Mouse (Mus musculus): ENCODE data around the gene Nlrp3. TPM values are rescaled to one million over a fixed set of nuclear protein-coding genes. Genes with fewer than 3 reads are reported as not detected.

Nlrp3 gene
- polyA plus RNA-seq, 1 experiment from 2014 or later = 0.35 TPM

DNA sequence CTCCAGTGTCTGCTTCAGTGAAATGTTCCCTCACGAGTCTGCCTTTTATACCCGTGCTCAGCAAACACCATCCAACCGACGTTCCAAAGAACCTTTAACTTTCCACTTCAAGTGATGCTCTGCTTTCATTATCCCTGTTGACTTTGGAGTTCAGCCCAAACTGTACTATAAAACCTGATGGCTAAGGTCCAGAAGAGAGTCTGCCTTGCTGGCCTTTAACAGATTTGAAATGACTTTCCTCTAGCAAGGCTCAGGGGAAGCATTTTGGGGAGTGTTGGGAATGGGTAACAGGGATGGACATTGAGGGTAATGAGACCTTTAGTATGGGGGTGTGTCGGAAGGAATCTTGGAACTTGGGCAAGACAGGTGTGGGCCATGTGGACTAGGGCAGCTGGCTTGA is 11.1 kb upstream of the Nlrp3 start:
- no peak overlapping the region for H3K27ac ChIP-seq (ENCODE audit: low read length)
- peaks cover 3% of the 10 kb centered on the region; the same call in 1 of the 2 replicates for H3K9me3 ChIP-seq (ENCODE audit: control insufficient read depth, low read length)
- H3K27me3 ChIP-seq (replicated peaks; ENCODE audit: control insufficient read depth, insufficient read depth, low read length) = no peaks in the 10 kb centered on the region
- ATAC-seq = no peak
- H3K4me1 ChIP-seq (ENCODE audit: control insufficient read depth, insufficient read depth, low read length) = no peaks in the 10 kb centered on the region
- H3K4me3 ChIP-seq (ENCODE audit: low read length) = no peak overlapping the region
- no peak overlapping the region for H3K9ac ChIP-seq (ENCODE audit: low read depth, low read length)
- H3K36me3 ChIP-seq (ENCODE audit: control insufficient read depth, insufficient read depth, low read length) = no peaks in the 10 kb centered on the region
- no peak overlapping the region for H3K4me2 ChIP-seq (ENCODE audit: low read depth, low read length)
- 73% methylated on average over 5 of the region's 5 CpGs for WGBS

DNA sequence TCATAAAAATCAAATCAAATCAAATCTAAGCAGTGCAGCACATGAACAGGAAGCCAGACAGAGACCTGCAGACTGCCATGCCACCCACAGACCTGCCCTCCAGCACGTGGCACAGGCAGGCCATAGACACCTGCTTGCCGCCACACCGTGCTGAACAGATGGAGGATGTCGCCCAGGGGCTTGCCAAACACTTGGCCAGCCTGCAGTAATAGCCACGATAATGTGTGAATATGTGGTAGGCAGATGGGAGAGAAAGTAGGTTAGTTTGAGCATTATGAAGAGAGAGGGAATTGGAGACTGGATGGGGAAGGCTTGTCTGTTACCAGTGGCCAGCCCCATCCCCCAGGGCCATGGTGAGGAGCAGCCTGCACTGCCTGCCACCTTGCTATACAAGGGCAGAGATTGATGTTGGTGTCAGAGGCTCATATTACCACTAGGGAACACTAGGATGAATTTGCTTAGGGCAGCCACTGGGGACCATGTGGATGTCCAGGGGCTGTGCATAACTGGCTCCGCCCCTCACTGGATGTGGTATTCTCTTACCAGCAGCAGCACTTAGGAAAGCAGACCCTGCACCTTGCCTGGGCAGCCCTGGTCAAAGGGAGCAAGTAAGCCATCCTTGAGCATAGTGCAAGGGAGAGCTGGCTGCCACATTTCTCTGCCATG is 10.4 kb upstream of the Nlrp3 start:
- no peaks in the 10 kb centered on the region for H3K27me3 ChIP-seq (replicated peaks; ENCODE audit: control insufficient read depth, insufficient read depth, low read length)
- 61% methylated on average over 6 of the region's 6 CpGs for WGBS
- H3K4me2 ChIP-seq (ENCODE audit: low read depth, low read length) = no peak overlapping the region
- H3K4me3 ChIP-seq (ENCODE audit: low read length) = no peak overlapping the region
- no peak for ATAC-seq
- H3K27ac ChIP-seq (ENCODE audit: low read length) = no peak overlapping the region
- no peaks in the 10 kb centered on the region for H3K36me3 ChIP-seq (ENCODE audit: control insufficient read depth, insufficient read depth, low read length)
- no peak overlapping the region for H3K9ac ChIP-seq (ENCODE audit: low read depth, low read length)
- H3K9me3 ChIP-seq (ENCODE audit: control insufficient read depth, low read length) = peaks cover 3% of the 10 kb centered on the region; the same call in 1 of the 2 replicates
- H3K4me1 ChIP-seq (ENCODE audit: control insufficient read depth, insufficient read depth, low read length) = no peaks in the 10 kb centered on the region

DNA sequence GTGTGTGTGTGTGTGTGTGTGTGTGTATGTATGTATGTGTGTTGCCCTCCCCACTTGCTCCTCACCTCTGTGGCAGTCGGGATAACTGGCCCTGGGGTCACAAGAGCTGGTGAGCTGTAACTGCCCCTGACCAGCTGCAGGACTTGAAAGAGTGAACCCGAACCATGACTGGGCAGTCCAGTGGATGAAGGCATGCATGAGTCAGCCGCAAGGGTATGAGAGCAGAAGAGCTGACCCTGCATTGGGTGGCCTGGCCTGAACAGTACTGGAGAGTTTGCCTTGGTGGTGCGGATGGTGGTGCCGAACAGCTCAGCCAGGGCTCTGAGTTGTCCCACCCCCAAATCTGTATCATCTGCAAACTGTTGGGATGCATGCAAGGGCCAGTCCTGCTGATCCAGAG is 9.8 kb upstream of the Nlrp3 start:
- WGBS = 68% methylated on average over 5 of the region's 5 CpGs
- H3K27ac ChIP-seq (ENCODE audit: low read length) = no peak overlapping the region
- no peak for ATAC-seq

DNA sequence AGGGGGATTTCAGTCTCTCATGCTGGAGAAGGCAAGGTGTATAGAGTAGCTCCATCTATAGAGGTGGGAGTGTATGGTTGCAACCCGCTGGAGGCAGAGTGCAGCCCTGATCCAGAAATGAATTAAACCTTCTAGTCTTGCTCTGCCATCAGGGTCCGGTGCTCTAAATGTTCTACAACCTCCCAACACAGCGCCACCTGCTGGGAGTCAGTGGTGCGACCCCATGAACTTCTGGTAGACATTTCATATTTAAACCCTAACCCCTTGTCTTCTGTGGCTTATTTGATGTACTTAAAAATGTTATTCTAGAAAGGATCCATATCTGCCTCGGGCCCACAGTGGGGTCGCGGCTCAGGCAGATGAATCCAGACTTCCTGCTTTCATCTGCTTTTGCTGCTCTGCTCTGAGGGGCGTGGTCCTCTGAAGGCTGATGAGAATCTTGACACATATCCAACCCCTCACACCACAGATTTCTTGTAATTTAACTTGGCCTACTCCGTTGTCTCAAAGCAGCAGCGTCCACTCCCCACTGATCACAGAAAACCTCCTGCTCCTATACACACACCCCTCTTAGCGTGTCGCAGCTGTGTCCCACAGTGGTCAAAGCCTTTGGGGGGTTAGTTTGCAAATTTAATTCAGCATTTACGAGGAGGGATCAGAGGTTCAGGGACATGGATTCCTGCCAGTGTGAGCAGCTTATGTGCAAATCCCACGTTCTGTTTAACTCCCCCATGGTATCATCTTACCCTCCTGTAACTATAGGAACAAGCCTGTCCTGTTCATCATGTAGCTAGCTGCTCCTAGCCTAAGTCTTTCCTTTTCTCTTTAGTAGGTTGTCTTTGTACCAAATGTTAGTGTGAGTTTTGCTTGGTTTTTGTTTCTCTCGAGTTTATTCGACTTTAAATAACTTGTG is 3.9 kb upstream of the Nlrp3 start:
- H3K27ac ChIP-seq (ENCODE audit: low read length) = no peak overlapping the region; the same call in 1 of the 2 replicates
- no peak overlapping the region for H3K4me2 ChIP-seq (ENCODE audit: low read depth, low read length)
- H3K27me3 ChIP-seq (replicated peaks; ENCODE audit: control insufficient read depth, insufficient read depth, low read length) = no peaks in the 10 kb centered on the region
- H3K36me3 ChIP-seq (ENCODE audit: control insufficient read depth, insufficient read depth, low read length) = no peaks in the 10 kb centered on the region
- no peak for ATAC-seq
- WGBS = 66% methylated on average over 16 of the region's 16 CpGs
- no peak overlapping the region for H3K9ac ChIP-seq (ENCODE audit: low read depth, low read length)
- peaks cover 3% of the 10 kb centered on the region; the same call in 1 of the 2 replicates for H3K9me3 ChIP-seq (ENCODE audit: control insufficient read depth, low read length)
- no peak overlapping the region for H3K4me3 ChIP-seq (ENCODE audit: low read length)
- H3K4me1 ChIP-seq (ENCODE audit: control insufficient read depth, insufficient read depth, low read length) = no peaks in the 10 kb centered on the region

More for the DNA sequence above, 9.8 kb upstream of the Nlrp3 start:
- Histone ChIP-seq H3K4me2 (ENCODE audit: low read depth, low read length) (no peak overlapping the region), H3K9ac (ENCODE audit: low read depth, low read length) (no peak overlapping the region), H3K36me3 (ENCODE audit: control insufficient read depth, insufficient read depth, low read length) (no peaks in the 10 kb centered on the region), H3K9me3 (ENCODE audit: control insufficient read depth, low read length) (peaks cover 3% of the 10 kb centered on the region; the same call in 1 of the 2 replicates), H3K27me3 (replicated peaks; ENCODE audit: control insufficient read depth, insufficient read depth, low read length) (no peaks in the 10 kb centered on the region), H3K4me3 (ENCODE audit: low read length) (no peak overlapping the region), H3K4me1 (ENCODE audit: control insufficient read depth, insufficient read depth, low read length) (no peaks in the 10 kb centered on the region)

- Histone ChIP-seq H3K4me3 (ENCODE audit: low read length) (no peak overlapping the region), H3K27ac (ENCODE audit: low read length) (no peak overlapping the region), H3K27me3 (replicated peaks; ENCODE audit: control insufficient read depth, insufficient read depth, low read length) (no peaks in the 10 kb centered on the region), H3K4me2 (ENCODE audit: low read depth, low read length) (0 out of 2 replicates have a peak overlapping the region, but pooled peaks have one; percentile 10), H3K9me3 (ENCODE audit: control insufficient read depth, low read length) (peaks cover 3% of the 10 kb centered on the region; the same call in 1 of the 2 replicates), H3K4me1 (ENCODE audit: control insufficient read depth, insufficient read depth, low read length) (no peaks in the 10 kb centered on the region), H3K9ac (ENCODE audit: low read depth, low read length) (no peak overlapping the region), H3K36me3 (ENCODE audit: control insufficient read depth, insufficient read depth, low read length) (no peaks in the 10 kb centered on the region)
- no peak for ATAC-seq
- WGBS = 28% methylated on average over 11 of the region's 11 CpGs
These were observed 3.0 kb upstream of the Nlrp3 start for GRCm38 (mm10) chr11:59538387-59538786.

GRCm38 (mm10) chr11:59540123-59540522 is 1.2 kb upstream of the Nlrp3 start:
- Histone ChIP-seq H3K4me2 (ENCODE audit: low read depth, low read length) (no peak overlapping the region), H3K4me3 (ENCODE audit: low read length) (no peak overlapping the region), H3K9me3 (ENCODE audit: control insufficient read depth, low read length) (no peaks in the 10 kb centered on the region), H3K9ac (ENCODE audit: low read depth, low read length) (no peak overlapping the region), H3K36me3 (ENCODE audit: control insufficient read depth, insufficient read depth, low read length) (no peaks in the 10 kb centered on the region), H3K4me1 (ENCODE audit: control insufficient read depth, insufficient read depth, low read length) (no peaks in the 10 kb centered on the region), H3K27me3 (replicated peaks; ENCODE audit: control insufficient read depth, insufficient read depth, low read length) (no peaks in the 10 kb centered on the region), H3K27ac (ENCODE audit: low read length) (no peak overlapping the region)
- ATAC-seq = no peak
- WGBS = 73% methylated on average over 3 of the region's 3 CpGs

- H3K27ac ChIP-seq (ENCODE audit: low read length) = no peak overlapping the region
- no peak overlapping the region for H3K4me3 ChIP-seq (ENCODE audit: low read length)
- 77% methylated on average over 6 of the region's 6 CpGs for WGBS
- H3K4me1 ChIP-seq (ENCODE audit: control insufficient read depth, insufficient read depth, low read length) = no peaks in the 10 kb centered on the region
- H3K9ac ChIP-seq (ENCODE audit: low read depth, low read length) = no peak overlapping the region
- ATAC-seq = no peak
- no peaks in the 10 kb centered on the region for H3K36me3 ChIP-seq (ENCODE audit: control insufficient read depth, insufficient read depth, low read length)
- no peaks in the 10 kb centered on the region for H3K27me3 ChIP-seq (replicated peaks; ENCODE audit: control insufficient read depth, insufficient read depth, low read length)
- H3K4me2 ChIP-seq (ENCODE audit: low read depth, low read length) = no peak overlapping the region
- no peaks in the 10 kb centered on the region for H3K9me3 ChIP-seq (ENCODE audit: control insufficient read depth, low read length)
These were observed 1.1 kb downstream of the Nlrp3 start for GRCm38 (mm10) chr11:59542442-59542841.

DNA sequence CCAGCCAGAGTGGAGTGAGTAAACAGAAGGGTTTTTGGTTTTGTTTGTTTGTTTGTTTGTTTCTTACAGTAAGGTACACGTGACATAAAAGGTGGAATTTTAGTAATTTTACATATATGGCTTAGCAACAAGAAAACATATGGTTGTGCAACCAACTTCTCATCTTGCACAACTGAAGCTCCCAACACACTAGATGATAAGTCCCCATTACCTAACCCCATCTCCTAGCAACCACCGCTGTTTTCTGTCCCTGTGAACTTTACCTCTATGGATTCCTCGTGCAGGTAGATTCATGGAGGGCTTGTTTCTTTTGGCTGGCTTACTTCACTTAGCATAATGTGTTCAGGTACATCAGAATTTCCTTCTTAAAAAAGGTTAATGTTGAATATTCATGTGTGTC is 2.0 kb downstream of the Nlrp3 start:
- no peaks in the 10 kb centered on the region for H3K4me1 ChIP-seq (ENCODE audit: control insufficient read depth, insufficient read depth, low read length)
- no peak for ATAC-seq
- no peak overlapping the region for H3K4me3 ChIP-seq (ENCODE audit: low read length)
- H3K27me3 ChIP-seq (replicated peaks; ENCODE audit: control insufficient read depth, insufficient read depth, low read length) = no peaks in the 10 kb centered on the region
- H3K9ac ChIP-seq (ENCODE audit: low read depth, low read length) = no peak overlapping the region
- no peaks in the 10 kb centered on the region for H3K36me3 ChIP-seq (ENCODE audit: control insufficient read depth, insufficient read depth, low read length)
- no peak overlapping the region for H3K4me2 ChIP-seq (ENCODE audit: low read depth, low read length)
- no peaks in the 10 kb centered on the region for H3K9me3 ChIP-seq (ENCODE audit: control insufficient read depth, low read length)
- WGBS = 59% methylated on average over 3 of the region's 3 CpGs
- no peak overlapping the region for H3K27ac ChIP-seq (ENCODE audit: low read length)

GRCm38 (mm10) chr11:59544005-59544404 is 2.6 kb downstream of the Nlrp3 start:
- Histone ChIP-seq H3K36me3 (ENCODE audit: control insufficient read depth, insufficient read depth, low read length) (no peaks in the 10 kb centered on the region), H3K9me3 (ENCODE audit: control insufficient read depth, low read length) (no peaks in the 10 kb centered on the region), H3K4me2 (ENCODE audit: low read depth, low read length) (no peak overlapping the region), H3K9ac (ENCODE audit: low read depth, low read length) (no peak overlapping the region), H3K4me3 (ENCODE audit: low read length) (no peak overlapping the region), H3K4me1 (ENCODE audit: control insufficient read depth, insufficient read depth, low read length) (no peaks in the 10 kb centered on the region), H3K27me3 (replicated peaks; ENCODE audit: control insufficient read depth, insufficient read depth, low read length) (no peaks in the 10 kb centered on the region), H3K27ac (ENCODE audit: low read length) (no peak overlapping the region)
- ATAC-seq = no peak
- 84% methylated on average over 9 of the region's 9 CpGs for WGBS

All from intestine, embryonic 16.5 days (tissue).